Mouse (Mus musculus) layer of hippocampus, postnatal 14 days (tissue): Measurements from ENCODE around the gene Tnrc6b. TPM values are rescaled to one million over a fixed set of nuclear protein-coding genes. Genes with fewer than 3 reads are reported as not detected.

ENCODE experiments used
- DNase-seq, 2 experiments: peaks; one replicate each; pipeline ENCODE4 v3.0.0; 2021 to 2022; ENCODE audit warnings: low spot score in 2 of 2, mixed read lengths in 1 of 2
- microRNA-seq, 2 experiments: library from miRNA; unstranded; fragments of <30 nt; microRNA quantifications; one replicate each; pipeline ENCODE4 v1.2.0; 2021
- total RNA-seq, 2 experiments: library from RNA; stranded (reverse); gene quantifications; 2 replicates each; pipeline ENCODE4 v1.2.3; 2021

Gene Tnrc6b
- total RNA-seq, 2 experiments from 2014 or later: 110 to 128 TPM

DNA sequence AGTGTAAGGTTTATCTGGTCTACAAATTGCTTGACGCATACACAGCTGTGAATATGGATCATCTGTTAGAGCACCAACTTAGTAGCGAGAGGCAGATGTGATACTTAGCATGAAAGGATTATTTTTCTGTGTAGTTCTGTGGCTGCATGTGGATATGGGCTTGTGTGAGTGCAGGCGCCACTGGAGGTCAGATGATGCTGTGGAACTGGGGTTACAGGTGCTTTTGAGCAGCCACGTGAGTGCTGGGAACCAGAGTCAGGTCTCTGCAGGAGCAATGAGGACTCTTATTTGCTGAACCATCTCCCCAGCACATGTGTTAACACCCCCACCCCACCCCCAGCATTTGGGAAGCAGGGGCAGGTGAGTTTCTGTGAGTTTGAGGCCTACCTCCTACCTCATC lies 238.3 kb downstream of the Tnrc6b start:
- DNase-seq: no peak

DNA sequence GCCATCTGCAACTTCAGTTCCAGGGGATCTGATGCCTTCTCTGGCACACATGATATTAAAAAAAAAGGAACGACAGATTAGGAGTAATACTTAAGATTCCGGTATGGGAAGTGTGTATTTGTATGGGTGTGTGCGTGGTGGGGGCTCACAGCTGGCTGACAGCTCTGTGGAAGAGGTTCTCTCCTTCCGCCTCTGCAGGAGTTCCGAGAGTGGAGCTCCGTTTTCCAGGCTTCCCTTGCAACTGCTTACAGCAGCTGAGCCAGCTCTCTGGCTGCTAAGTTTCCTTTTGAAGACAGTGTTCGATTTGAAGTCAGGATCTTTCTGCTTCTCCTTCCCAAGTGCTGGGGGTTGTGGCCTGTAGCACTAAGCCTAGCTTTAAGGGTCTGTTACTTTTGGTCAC lies 238.9 kb downstream of the Tnrc6b start:
- DNase-seq: no peak

DNA sequence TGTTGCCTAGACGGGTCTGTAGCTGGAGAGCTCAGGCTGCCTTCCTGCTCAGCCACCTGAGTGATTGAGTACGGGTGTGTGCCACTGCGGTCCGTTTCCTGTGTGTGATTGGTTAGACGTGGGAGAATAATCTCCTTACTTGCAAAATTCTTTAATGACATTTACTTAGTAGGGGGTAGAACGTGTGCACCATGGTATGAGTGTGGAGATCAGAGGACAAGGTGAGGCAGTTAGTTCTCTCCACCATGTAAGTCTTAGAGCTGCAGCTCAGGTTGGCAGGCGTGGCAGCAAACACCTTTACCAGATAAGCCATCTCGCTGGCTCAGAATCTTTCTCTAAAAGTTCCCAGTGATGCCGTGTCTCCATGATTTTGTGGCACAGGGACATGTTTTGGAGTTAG lies 242.9 kb downstream of the Tnrc6b start:
- no peak for DNase-seq

DNA sequence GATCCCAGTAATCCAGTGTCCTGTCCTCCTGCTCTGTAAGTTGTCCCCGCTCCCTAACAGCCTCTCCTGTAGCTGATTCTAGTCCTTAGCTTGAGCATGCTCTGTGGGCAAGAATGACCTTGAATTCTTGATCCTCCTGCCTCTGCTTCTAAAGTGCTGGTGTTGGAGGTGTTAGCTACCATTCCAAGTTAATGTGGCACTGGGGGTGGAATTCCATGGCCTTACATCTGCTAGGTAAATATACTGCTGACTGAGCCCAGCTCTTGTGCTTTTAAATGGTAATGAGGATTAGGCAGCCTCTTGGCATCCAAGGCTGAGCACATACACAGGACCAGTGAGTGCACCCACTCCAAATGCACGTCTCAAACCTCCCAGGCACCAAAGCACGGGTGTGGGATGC lies 243.7 kb downstream of the Tnrc6b start:
- no peak for DNase-seq

GRCm38 (mm10) chr15:80955836-80956438 lies 244.8 kb downstream of the Tnrc6b start:
- no peak for DNase-seq

- no peak for DNase-seq
Observed at GRCm38 (mm10) chr15:80969371-80969770, 258.3 kb downstream of the Tnrc6b start.

DNA sequence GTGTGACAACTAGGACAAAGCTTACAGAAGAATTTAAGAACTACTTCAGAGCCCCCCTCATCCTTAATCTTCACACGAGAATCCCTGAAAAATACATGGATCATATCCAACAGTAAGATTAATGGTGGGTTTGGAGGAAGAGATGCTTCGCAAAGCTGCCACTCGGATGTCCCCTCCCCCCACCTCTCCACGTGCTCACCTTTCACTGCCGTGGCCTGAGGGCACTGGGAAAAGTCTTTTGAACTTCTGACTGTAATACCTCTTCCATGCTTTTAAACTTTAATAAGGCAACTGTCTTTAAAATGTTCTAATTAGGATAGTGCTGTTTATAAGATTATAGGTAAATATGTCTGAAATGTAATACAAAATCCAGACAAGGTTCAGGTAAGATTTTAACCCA lies 263.2 kb downstream of the Tnrc6b start:
- DNase-seq: no peak

DNA sequence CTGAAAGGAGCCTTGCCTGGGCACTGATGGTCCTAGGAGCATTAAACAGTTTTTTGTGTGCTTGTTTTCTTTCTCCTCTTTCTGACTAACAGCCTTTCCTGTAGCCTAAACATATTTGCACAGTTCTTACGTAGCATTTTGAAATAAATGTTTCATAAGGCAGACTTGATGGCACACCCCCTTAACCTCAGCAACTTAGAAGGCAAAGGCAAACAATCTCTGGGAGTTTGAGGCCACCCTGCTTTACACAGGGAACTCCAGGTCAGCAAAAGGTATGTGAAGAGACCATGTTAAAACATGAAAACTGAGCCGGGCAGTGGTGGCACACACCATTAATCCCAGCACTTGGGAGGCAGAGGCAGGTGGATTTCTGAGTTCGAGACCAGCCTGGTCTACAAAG lies 264.6 kb downstream of the Tnrc6b start:
- no peak for DNase-seq

DNA sequence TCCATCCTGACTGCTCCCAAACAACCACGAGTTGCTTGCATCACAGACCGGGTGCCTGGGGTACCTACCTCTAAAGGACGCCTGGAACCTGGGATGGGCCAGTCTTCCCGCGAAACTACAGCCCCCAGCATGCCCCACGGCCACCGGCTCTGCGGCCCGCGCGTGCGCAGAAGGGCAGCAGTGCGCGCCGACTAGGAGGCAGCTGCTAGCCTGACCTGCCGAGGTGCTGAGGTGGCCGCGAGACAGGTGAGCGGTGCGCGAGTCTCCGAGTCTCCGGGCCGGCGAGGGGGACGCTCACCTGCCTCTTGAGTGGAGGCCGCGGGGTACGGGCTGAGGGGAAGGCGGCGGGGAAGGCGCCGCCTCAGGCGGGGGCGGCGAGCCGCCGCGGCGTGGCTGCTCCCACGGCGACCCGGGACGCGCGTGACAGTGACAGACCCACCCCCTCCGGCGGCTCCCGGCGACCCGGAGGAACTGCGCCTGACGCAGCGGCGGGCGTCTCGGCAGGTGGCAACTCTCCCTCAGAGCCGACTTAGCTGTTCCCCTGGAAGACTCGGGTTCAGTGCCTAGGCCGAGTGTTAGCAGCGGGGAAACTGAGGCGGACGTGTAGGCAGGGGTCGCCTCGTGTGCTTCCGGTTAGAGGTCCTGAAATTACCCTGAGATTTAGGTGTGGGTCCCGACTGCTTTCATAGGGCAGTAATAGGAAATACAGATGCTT lies 266.7 kb downstream of the Tnrc6b start, which contains the start of gene Sgsm3:
Sgsm3 (plus strand) TSS at position 146 of the 715 bp plus-strand sequence.
- peak; percentile 81 to 82 for DNase-seq

GRCm38 (mm10) chr15:80979611-80980010 lies 268.5 kb downstream of the Tnrc6b start:
- peak in 1 of 2 experiments; percentile 57 for DNase-seq

GRCm38 (mm10) chr15:80981176-80981575 lies 270.1 kb downstream of the Tnrc6b start:
- no peak for DNase-seq

DNA sequence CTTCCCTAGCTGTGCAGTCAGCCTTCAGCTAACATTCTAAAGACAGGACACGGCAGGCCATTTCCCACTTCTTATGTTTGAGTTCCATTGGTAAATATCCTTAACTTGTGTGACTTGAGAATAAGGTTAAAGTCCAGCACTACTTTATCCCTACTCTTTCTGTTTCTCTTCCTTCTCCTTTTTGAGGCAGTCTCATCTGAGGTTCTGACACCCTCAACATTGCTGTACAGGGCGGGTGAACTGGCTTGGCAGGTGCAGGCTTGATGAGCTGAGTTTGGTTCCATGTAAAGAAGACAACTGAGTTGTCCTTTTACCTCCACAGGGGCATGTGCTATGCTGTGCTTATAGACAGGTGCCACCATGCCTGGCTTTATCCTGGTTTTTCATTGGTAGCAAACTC lies 272.2 kb downstream of the Tnrc6b start:
- no peak for DNase-seq

DNA sequence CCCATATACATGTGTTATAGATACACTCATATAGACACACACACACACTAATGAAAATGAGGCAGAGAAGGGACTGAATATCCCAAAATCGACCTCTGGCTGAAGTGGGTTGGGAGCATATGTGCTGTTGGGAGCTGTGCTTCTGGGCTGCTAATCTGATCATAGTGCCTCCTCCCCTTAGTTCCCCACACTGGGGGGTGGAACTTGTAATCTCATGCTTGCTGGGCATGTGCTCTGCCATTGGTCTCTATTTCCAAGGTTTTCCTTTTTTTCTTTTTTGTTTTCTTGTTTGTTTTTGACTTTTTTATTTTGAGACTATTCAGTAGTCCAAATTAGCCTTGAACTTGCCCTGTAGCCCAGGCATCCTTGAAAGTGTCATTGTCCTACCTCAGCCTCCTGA lies 277.2 kb downstream of the Tnrc6b start:
- DNase-seq: no peak

GRCm38 (mm10) chr15:80989712-80990111 lies 278.6 kb downstream of the Tnrc6b start:
- DNase-seq: no peak

Small RNA genes lying within 50 kb of the gene (microRNA-seq; reads per million reads assigned to microRNA genes)
- 9.3 to 19.2 reads per million in 2 experiments for gene Mir5113

Other genes with a start within 250 kb of the Tnrc6b start
- not detected for gene Enthd1, start 146.2 kb upstream of the Tnrc6b start, total RNA-seq
- gene Grap2, start 138.7 kb upstream of the Tnrc6b start, total RNA-seq: under 1 TPM; 0.64 to 0.85 TPM
- under 1 TPM; 0.17 to 0.25 TPM for gene Fam83f, start 39.5 kb upstream of the Tnrc6b start, total RNA-seq
- gene Adsl, start 237.2 kb downstream of the Tnrc6b start, total RNA-seq: 10 to 100 TPM; 27.4 to 30.1 TPM